Mouse (Mus musculus) liver, adult 2 months (tissue): ENCODE measurements around the gene Fam178b.

Experiments used
- CTCF ChIP-seq: fragments of 200-500 bp; IDR thresholded peaks from 2 replicates; pipeline ENCODE4 v1.5.1; 2011; ENCODE audit warnings: low read depth, low read length, control low read depth
- POLR2A ChIP-seq: fragments of 200-500 bp; IDR thresholded peaks from 2 replicates; pipeline ENCODE4 v1.6.1; 2011; ENCODE audit warnings: low read length, control low read depth; ENCODE audit not compliant: insufficient read depth; ENCODE audit errors: extremely low read depth

DNA sequence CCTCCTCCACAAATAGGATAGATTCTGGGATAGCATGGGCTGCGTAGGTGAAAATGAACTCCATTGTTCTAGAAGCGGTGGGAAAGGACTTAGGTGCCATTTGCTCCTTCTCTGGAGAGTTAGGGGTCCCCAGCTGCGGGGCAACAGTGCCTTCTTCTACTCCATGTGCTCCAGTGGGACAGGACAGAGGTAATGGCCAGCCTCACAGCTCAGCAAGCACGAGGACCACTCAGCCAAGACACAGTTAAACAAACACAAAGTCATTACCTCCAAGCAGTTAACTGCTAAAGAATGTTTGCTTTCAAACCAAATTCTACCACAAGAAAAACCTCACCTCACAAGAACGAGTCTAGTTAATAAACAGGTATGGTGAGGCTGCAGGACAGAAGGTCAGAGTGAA lies 57.5 kb downstream of the Fam178b start:
- no peak for TF ChIP-seq CTCF
- TF ChIP-seq POLR2A: no peak
